Mouse (Mus musculus): Measurements from ENCODE around the gene Art5.

DNA sequence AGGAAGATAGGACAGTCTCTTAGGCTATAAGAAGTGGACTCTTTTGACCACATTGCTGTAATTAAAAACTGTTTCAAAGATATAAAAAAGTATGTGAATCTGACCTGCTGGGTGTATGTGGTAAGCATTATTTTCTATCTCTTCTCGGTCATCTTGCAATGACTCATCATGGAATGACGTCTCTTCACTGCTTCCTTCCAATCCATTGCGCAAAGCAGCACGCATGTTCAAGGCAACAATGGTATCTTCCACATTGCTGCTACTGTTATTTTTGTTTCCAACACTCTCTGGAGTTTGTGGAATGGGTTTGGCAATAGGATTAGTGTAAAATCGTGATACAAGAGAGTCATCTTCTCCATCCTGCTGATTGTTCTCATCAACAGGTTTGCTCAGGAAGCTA is 44.4 kb upstream of the Art5 start:
- TF ChIP-seq CTCF (IDR thresholded peaks at IDR 0.05; ENCODE audit: low read depth) (no peak), EP300 (optimal IDR thresholded peaks at IDR 0.05) (no peak)

Measured in stomach, postnatal 0 days (tissue).